Mouse (Mus musculus) lung, postnatal 0 days (tissue): ENCODE measurements around the gene Pnmal1.

Experiments
- CTCF ChIP-seq: IDR thresholded peaks from 2 replicates; pipeline ENCODE4 v1.5.1; 2016; ENCODE audit warnings: antibody characterized with exemption, mild to moderate bottlenecking
- EP300 ChIP-seq: IDR thresholded peaks from 2 replicates; pipeline ENCODE4 v1.6.1; 2016; ENCODE audit warnings: antibody characterized with exemption, mild to moderate bottlenecking, control low read depth

GRCm38 (mm10) chr7:17004716-17005115 lies 45.2 kb downstream of the Pnmal1 start:
- TF ChIP-seq CTCF: no peak
- TF ChIP-seq EP300: no peak
